Mouse (Mus musculus) small intestine, adult 2 months (tissue): ENCODE measurements around the gene Mettl7a1. TPM values are rescaled to one million over a fixed set of nuclear protein-coding genes. Genes with fewer than 3 reads are reported as not detected.
"Not testable (repeated sequence)": the region's sequence is repeated elsewhere in the genome, so short reads cannot be mapped to it uniquely, and the experiment has no call there.

Experiments
- H3K27ac ChIP-seq: fragments of 200-500 bp; 2 replicates; pipeline ENCODE4 v1.5.1; 2012; ENCODE audit warnings: low read depth, low read length, control low read depth, inconsistent platforms; ENCODE audit not compliant: insufficient read depth
- H3K27me3 ChIP-seq: fragments of 200-500 bp; 2 replicates; pipeline ENCODE4 v1.6.1; 2012; ENCODE audit warnings: mild to moderate bottlenecking, moderate library complexity, low read length, inconsistent platforms; ENCODE audit not compliant: control insufficient read depth, insufficient read depth
- H3K36me3 ChIP-seq: fragments of 200-500 bp; 2 replicates; pipeline ENCODE4 v1.6.1; 2012; ENCODE audit warnings: mild to moderate bottlenecking, low read length, control low read depth, inconsistent platforms; ENCODE audit not compliant: control insufficient read depth, insufficient read depth
- H3K4me1 ChIP-seq: fragments of 200-500 bp; 2 replicates; pipeline ENCODE4 v1.6.1; 2012; ENCODE audit warnings: low read length, inconsistent platforms, mixed read lengths; ENCODE audit not compliant: control insufficient read depth, insufficient read depth, insufficient read length
- H3K4me3 ChIP-seq: fragments of 200-500 bp; 2 replicates; pipeline ENCODE4 v1.5.1; 2012; ENCODE audit warnings: low read depth, mild to moderate bottlenecking, control low read depth, inconsistent platforms, low read length, moderate library complexity
- CTCF ChIP-seq: fragments of 200-500 bp; IDR thresholded peaks from 2 replicates; pipeline ENCODE4 v1.5.1; 2012; ENCODE audit warnings: low read depth, mild to moderate bottlenecking, control low read depth, inconsistent platforms, low read length, moderate library complexity, mixed read lengths; ENCODE audit not compliant: insufficient replicate concordance, insufficient read length; ENCODE audit errors: extremely low read depth
- POLR2A ChIP-seq: fragments of 200-500 bp; IDR thresholded peaks from 2 replicates; pipeline ENCODE4 v1.6.1; 2012; ENCODE audit warnings: low read depth, mild to moderate bottlenecking, control low read depth, inconsistent platforms, low read length, moderate library complexity
- WGBS: fragments of 180-500 bp; shearing (Covaris S2); methylation state at CpG from one replicate; pipeline ENCODE4 v1.1.7; 2018; 5-methylcytosine and 5-hydroxymethylcytosine counted together
- polyA plus RNA-seq: library from polyadenylated mRNA; depleted of rRNA; stranded (reverse); fragments of >200 nt; gene quantifications from 2 replicates; pipeline ENCODE4 v1.2.3, GENCODE M21; 2012

Gene Mettl7a1
- polyA plus RNA-seq, 1 experiment = 16.4 TPM

DNA sequence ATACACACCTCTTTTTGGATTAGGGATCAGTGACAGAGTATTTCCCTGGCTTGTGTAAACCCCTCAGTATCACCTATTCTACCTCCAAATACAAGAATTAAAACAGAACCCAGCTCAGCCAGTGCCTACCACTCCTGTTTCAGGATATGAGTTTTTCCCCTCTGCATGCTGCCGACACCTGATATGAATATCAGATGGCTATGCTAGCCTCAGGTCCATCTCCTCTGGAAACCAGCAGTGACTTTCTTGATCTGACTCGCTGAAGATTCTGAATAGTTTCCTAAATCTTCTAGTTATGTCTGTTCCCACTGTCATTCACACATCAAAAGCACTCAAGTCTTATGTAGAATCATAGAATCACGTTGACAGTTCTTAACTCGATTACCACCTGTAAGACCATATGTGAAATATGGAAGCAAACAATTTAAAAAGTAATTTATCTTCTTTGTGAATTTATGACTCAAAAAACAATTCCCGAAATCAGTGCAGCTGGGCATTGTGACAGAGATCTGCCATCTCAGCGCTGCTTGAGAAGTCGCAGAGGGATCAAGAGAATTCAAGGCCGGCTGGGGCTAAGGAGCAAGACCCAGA is 417 bp upstream of the Mettl7a1 start:
- Histone ChIP-seq H3K4me3 (peak overlapping the region; percentile 38), H3K27me3 (no peaks in the 10 kb centered on the region), H3K27ac (peak overlapping the region; percentile 99), H3K36me3 (no peaks in the 10 kb centered on the region), H3K4me1 (no peaks in the 10 kb centered on the region)
- WGBS = 25% methylated on average over 8 of the region's 8 CpGs
- TF ChIP-seq POLR2A = no peak
- TF ChIP-seq CTCF = no peak

DNA sequence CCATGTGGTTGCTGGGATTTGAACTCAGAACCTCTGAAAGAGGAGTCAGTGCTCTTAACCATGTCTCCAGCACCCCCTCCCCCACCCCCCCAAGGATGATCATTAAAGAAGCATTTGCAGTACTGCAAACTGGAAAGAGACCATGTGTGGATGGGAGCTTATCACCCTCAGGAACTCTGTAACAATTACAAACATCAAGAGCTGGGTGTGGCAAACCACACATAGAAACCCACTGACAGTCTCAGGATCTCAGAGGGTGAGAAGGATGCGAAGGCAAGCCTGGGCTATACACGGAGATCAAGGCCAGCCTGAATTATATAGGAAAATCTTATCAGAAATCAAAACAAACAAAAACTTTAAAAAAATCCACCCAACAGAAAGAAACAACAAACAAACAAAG is 2.3 kb downstream of the Mettl7a1 start:
- WGBS = 65% methylated on average over 2 of the region's 2 CpGs
- TF ChIP-seq POLR2A = no peak
- TF ChIP-seq CTCF = no peak
- Histone ChIP-seq H3K27ac (no peak overlapping the region), H3K27me3 (no peaks in the 10 kb centered on the region), H3K36me3 (no peaks in the 10 kb centered on the region), H3K4me1 (no peaks in the 10 kb centered on the region), H3K4me3 (no peak overlapping the region)

DNA sequence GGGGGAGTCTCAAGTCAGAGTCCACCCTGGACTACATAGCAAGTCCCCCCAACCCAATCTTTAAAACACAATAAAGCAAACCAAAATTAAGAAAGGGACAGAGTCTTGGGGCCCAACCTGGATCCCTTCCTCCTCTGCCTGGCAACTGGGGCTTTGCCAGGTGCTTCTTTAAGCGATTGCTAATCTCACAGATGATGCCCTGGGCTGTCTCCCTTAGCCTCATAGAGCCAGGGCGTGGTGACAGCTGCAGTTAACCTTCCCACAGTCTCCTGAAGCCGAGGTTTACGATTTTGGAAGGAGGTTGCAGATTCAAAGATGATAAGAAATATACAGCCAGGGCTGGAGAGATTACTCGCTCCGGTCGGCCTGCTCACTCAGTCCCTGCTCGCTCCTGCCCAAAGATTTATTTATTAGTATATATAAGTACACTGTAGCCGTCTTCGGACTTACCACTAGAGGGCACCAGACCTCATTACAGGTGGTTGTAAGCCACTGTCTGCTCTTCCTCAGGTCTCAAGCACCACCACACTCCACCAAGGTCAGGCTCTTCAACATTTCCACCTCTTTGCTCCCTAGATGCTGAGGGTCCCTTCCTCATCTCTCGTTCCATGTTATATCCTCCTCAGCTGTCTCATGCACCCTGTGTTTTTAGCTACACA is 3.6 kb downstream of the Mettl7a1 start:
- not testable (repeated sequence) for H3K4me1 ChIP-seq, H3K4me3 ChIP-seq, H3K36me3 ChIP-seq, H3K27me3 ChIP-seq, H3K27ac ChIP-seq
- peak; percentile 37; the same call in 1 of the 2 replicates for TF ChIP-seq CTCF
- WGBS = 10% methylated on average over 11 of the region's 11 CpGs

DNA sequence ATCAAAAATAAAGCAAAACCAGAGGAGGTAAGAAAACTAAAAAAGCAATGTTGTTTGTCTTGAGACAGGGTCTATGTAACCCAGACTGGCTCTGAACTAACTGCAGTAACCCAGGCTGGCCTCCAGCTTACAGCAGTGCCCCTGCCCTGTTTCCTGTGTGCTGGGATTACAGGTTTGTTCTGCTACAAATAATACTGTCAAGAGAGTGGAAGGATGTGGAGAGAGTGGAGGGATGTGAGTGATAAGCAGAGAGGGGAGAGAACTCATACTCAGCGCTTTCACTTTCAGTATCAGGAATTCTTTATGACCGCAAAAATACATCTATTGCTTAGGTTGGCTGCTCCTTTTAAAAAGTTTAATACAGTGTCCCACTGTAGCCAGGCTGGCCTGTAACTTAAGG is 8.4 kb downstream of the Mettl7a1 start:
- no peak overlapping the region for H3K4me3 ChIP-seq
- peaks cover 2% of the 10 kb centered on the region; the same call in 1 of the 2 replicates for H3K4me1 ChIP-seq
- TF ChIP-seq POLR2A = no peak
- TF ChIP-seq CTCF = no peak
- WGBS = 22% methylated on average over 2 of the region's 2 CpGs
- H3K27ac ChIP-seq = no peak overlapping the region
- no peaks in the 10 kb centered on the region for H3K36me3 ChIP-seq
- no peaks in the 10 kb centered on the region for H3K27me3 ChIP-seq

DNA sequence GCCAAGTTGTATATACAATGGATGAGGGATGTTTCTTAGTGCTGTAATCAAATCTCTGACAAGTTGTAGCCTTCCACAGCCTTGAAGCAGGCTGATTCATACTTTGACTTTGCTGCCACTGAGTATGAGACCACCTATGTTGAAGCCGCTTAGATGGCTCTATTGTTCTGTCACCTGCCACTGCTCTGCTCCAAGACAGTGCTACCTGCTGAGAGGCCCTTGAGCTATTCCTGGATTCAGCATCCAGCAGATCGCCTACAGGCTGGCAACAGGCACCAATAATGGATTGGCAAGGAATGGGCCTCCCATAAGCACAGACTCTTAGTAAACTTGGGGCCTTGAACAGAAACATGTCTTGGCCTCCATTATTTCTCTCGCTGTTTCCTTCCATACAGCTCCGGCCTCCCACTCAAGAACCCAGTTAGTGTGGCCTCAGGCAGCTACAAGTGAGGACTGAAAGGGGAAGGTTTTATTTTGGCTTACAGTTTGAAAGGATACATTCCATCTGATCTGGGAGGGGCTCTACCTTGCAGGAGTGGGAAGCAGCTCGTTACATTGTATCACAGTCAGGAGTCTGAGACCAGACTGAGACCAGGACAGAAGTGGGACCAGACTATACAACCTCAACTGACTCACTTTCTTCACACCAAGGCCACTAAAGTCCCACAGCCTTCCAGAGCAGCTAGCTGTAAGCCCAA is 10.7 kb downstream of the Mettl7a1 start:
- no peak overlapping the region for H3K4me3 ChIP-seq
- no peaks in the 10 kb centered on the region for H3K27me3 ChIP-seq
- 98% methylated on average over 5 of the region's 5 CpGs for WGBS
- H3K4me1 ChIP-seq = peaks cover 2% of the 10 kb centered on the region; the same call in 1 of the 2 replicates
- H3K27ac ChIP-seq = no peak overlapping the region
- TF ChIP-seq POLR2A = no peak
- TF ChIP-seq CTCF = no peak
- no peaks in the 10 kb centered on the region for H3K36me3 ChIP-seq

DNA sequence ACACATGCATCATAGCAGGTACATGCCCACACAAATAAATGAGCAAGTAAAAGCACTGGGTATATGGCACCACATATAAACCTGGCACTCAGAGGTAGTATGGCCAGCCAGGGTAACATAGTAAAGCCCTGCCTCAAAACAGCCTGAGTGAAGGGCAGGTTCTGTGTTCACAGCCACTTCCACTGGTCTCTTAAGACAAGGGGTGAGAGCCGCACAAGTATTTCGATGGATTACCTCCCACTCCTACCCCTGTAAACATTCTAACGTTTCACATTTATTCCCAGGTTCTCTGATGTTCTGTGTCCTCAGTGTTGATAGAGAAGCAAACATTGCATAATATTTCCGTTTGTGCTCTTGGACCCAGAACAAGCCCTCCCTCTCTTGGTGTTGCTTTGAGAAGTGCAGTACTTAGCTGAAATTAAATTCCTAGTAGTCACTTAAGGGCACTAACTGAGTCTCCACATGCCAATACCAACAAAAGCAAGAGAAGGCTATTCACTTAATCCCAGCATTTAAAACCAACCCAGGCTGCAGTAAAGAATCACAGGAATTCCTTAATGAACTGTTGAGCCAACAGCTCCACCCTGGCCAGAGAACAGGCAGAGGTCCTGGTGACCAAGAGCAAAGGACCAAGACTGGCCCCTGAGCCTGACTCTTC is 14.2 kb downstream of the Mettl7a1 start:
- H3K4me1 ChIP-seq, H3K36me3 ChIP-seq, H3K4me3 ChIP-seq, H3K27me3 ChIP-seq: not testable (repeated sequence)
- 34% methylated on average over 4 of the region's 4 CpGs for WGBS
- H3K27ac ChIP-seq = peak overlapping the region; percentile 40; the same call in 1 of the 2 replicates

DNA sequence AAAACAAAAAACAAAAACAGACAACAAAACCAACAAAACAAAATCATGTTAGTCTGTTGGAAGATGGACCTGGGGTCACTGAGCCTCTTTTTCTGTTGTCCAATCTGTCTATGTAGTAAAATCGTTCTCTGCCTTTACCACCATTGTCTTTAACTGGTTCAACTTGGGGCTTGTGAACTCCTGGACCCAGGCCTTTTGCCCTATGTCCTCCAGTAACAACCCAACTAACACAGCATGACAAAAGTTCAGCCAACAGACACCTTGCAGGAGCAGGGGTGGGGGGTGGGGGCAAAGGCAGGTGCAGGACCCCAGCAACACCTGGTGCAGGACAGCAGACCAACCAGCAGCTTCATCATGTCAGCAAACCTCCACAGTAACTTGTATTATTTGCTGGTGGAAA is 15.9 kb downstream of the Mettl7a1 start:
- Histone ChIP-seq H3K36me3 (no peaks in the 10 kb centered on the region), H3K4me3 (no peak overlapping the region), H3K27ac (no peak overlapping the region; the same call in 1 of the 2 replicates), H3K4me1 (no peaks in the 10 kb centered on the region), H3K27me3 (no peaks in the 10 kb centered on the region)
- TF ChIP-seq POLR2A (no peak), CTCF (no peak)
- 80% methylated on average over 1 of the region's 1 CpGs for WGBS
